ENCODE assay signal across 16 mouse cellular contexts in the genomic region with DNA sequence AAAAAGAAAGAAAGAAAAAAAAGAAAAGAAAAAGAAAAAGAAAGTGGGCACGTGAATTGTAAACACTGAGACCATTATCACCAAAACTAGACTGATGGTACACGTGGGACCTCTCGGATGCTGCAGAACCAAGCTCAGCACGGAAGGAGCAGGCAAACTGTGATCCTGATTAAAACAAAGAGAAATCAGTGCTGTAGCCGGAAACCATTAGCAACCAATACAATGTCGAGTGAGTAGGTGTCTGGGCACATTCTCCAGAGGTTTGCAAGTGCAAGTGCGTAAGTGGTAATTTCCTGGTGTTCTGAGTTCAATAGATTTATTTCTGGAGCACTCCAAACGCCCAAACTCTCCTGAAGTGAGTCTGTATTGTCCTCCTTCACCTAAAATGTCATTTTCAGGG.
DNase-seq lines count a peak whose midpoint lies in the region; ATAC-seq and TF ChIP-seq lines count a peak whose summit lies in the region.
"Had no signal": no experiment of that assay in that cellular context is flagged by ENCODE, and none has a peak within 500 bp of the region (broad histone marks: within the 10 kb centered on the region; RNA-seq: fewer than 3 reads in every experiment).

No protein-coding gene starts in this region.

- H3K4me2 ChIP-seq in hindbrain, embryonic 13.5 days: no peak overlapping the region
- no peak overlapping the region for H3K4me2 ChIP-seq in hindbrain, embryonic 12.5 days (replicated peaks)
- no peak overlapping the region for H3K4me2 ChIP-seq in neural tube, embryonic 13.5 days
- H3K4me2 ChIP-seq in liver, postnatal 0 days (ENCODE audit: low read depth, low read length): no peak overlapping the region
- H3K4me2 ChIP-seq: heart, embryonic 11.5 days; stomach, embryonic 15.5 days had no signal

- H3K4me3 ChIP-seq in hindbrain, embryonic 13.5 days: no peak overlapping the region
- no peak overlapping the region for H3K4me3 ChIP-seq in hindbrain, embryonic 12.5 days
- no peak overlapping the region for H3K4me3 ChIP-seq in neural tube, embryonic 13.5 days
- no peak overlapping the region for H3K4me3 ChIP-seq in limb, embryonic 10.5 days
- no peak overlapping the region for H3K4me3 ChIP-seq in liver, postnatal 0 days (ENCODE audit: low read depth, low read length)
- H3K4me3 ChIP-seq: stomach, embryonic 15.5 days had no signal

- no peak overlapping the region for H3K9ac ChIP-seq in hindbrain, embryonic 13.5 days
- no peak overlapping the region for H3K9ac ChIP-seq in hindbrain, embryonic 12.5 days
- no peak overlapping the region for H3K9ac ChIP-seq in neural tube, embryonic 13.5 days
- no peak overlapping the region for H3K9ac ChIP-seq in liver, postnatal 0 days (replicated peaks)
- H3K9ac ChIP-seq: liver, embryonic 14.5 days; stomach, embryonic 15.5 days had no signal

- H3K9me3 ChIP-seq in hindbrain, embryonic 13.5 days: no peaks in the 10 kb centered on the region
- no peaks in the 10 kb centered on the region for H3K9me3 ChIP-seq in hindbrain, embryonic 12.5 days (replicated peaks)
- H3K9me3 ChIP-seq in neural tube, embryonic 13.5 days: no peaks in the 10 kb centered on the region
- H3K9me3 ChIP-seq in limb, embryonic 10.5 days (replicated peaks): no peaks in the 10 kb centered on the region
- H3K9me3 ChIP-seq in liver, postnatal 0 days (ENCODE audit: low read length): no peaks in the 10 kb centered on the region
- H3K9me3 ChIP-seq: stomach, embryonic 15.5 days had no signal

- H3K27me3 ChIP-seq in hindbrain, embryonic 13.5 days: no peaks in the 10 kb centered on the region
- H3K27me3 ChIP-seq in hindbrain, embryonic 12.5 days: no peaks in the 10 kb centered on the region
- H3K27me3 ChIP-seq in neural tube, embryonic 13.5 days: no peaks in the 10 kb centered on the region
- H3K27me3 ChIP-seq in limb, embryonic 10.5 days (ENCODE audit: low read depth, poor library complexity, severe bottlenecking): no peaks in the 10 kb centered on the region
- H3K27me3 ChIP-seq in liver, postnatal 0 days (ENCODE audit: insufficient read depth, low read length): no peaks in the 10 kb centered on the region
- H3K27me3 ChIP-seq: stomach, embryonic 15.5 days had no signal

- no peak for DNase-seq in neural tube, embryonic 10.5 days (ENCODE audit: extremely low spot score, low spot score)
- peak; percentile 46 for DNase-seq in limb, embryonic 10.5 days (ENCODE audit: low spot score)
- no peak for DNase-seq in liver, postnatal 0 days
- no peak for DNase-seq in kidney, postnatal 4 days
- DNase-seq in gastrocnemius, postnatal 25 days: no peak
- DNase-seq: gastrocnemius, postnatal 36 days; kidney, adult 11 months; layer of hippocampus, adult 9-11 months had no signal

- 46% methylated on average over 8 of the region's 8 CpGs for WGBS in hindbrain, embryonic 13.5 days
- 57% methylated on average over 8 of the region's 8 CpGs for WGBS in hindbrain, embryonic 12.5 days
- WGBS in neural tube, embryonic 13.5 days: 50% methylated on average over 8 of the region's 8 CpGs
- 39% methylated on average over 8 of the region's 8 CpGs for WGBS in limb, embryonic 10.5 days
- 60% methylated on average over 8 of the region's 8 CpGs for WGBS in liver, postnatal 0 days (ENCODE audit: insufficient replicate concordance)

- peak overlapping the region; percentile 15; the same call in 1 of the 2 replicates for H3K27ac ChIP-seq in hindbrain, embryonic 13.5 days
- H3K27ac ChIP-seq in hindbrain, embryonic 12.5 days: no peak overlapping the region
- H3K27ac ChIP-seq in neural tube, embryonic 13.5 days (replicated peaks): peak overlapping the region; percentile 67
- peak overlapping the region; percentile 68 for H3K27ac ChIP-seq in limb, embryonic 10.5 days
- no peak overlapping the region for H3K27ac ChIP-seq in liver, postnatal 0 days (ENCODE audit: low read depth)
- H3K27ac ChIP-seq: liver, embryonic 14.5 days; stomach, embryonic 15.5 days had no signal

- TF ChIP-seq EP300 in liver, postnatal 0 days (IDR thresholded peaks at IDR 0.05; ENCODE audit: low read depth): no peak

- ATAC-seq in hindbrain, embryonic 13.5 days (ENCODE audit: low FRiP score): 0 out of 2 replicates have a peak, but pooled peaks have one; percentile 50
- ATAC-seq in hindbrain, embryonic 12.5 days (ENCODE audit: low FRiP score): no peak
- ATAC-seq in neural tube, embryonic 13.5 days (ENCODE audit: low read depth): peak; percentile 65; the same call in 1 of the 2 replicates
- no peak for ATAC-seq in liver, postnatal 0 days
- ATAC-seq: midbrain, embryonic 16.5 days had no signal

- H3K36me3 ChIP-seq in hindbrain, embryonic 13.5 days: no peaks in the 10 kb centered on the region
- H3K36me3 ChIP-seq in hindbrain, embryonic 12.5 days: no peaks in the 10 kb centered on the region
- no peaks in the 10 kb centered on the region for H3K36me3 ChIP-seq in neural tube, embryonic 13.5 days
- H3K36me3 ChIP-seq in limb, embryonic 10.5 days: no peaks in the 10 kb centered on the region
- no peaks in the 10 kb centered on the region for H3K36me3 ChIP-seq in liver, postnatal 0 days (replicated peaks; ENCODE audit: insufficient read depth, low read length)
- H3K36me3 ChIP-seq: G1E; stomach, embryonic 15.5 days had no signal

- TF ChIP-seq CTCF in liver, postnatal 0 days (IDR thresholded peaks at IDR 0.05; ENCODE audit: low read depth): no peak

- peaks cover 10% of the 10 kb centered on the region for H3K4me1 ChIP-seq in hindbrain, embryonic 13.5 days (replicated peaks)
- no peaks in the 10 kb centered on the region for H3K4me1 ChIP-seq in hindbrain, embryonic 12.5 days
- H3K4me1 ChIP-seq in neural tube, embryonic 13.5 days (replicated peaks): peaks cover 15% of the 10 kb centered on the region
- peaks cover 27% of the 10 kb centered on the region for H3K4me1 ChIP-seq in limb, embryonic 10.5 days
- H3K4me1 ChIP-seq in liver, postnatal 0 days (ENCODE audit: insufficient read depth): no peaks in the 10 kb centered on the region
- H3K4me1 ChIP-seq: stomach, embryonic 15.5 days had no signal

Comparison
In these comparisons a context has a peak if more than half of its experiments do, and no peak if none do; other contexts are left out.
1. ATAC-seq: peak in hindbrain, embryonic 13.5 days (single experiment) and neural tube, embryonic 13.5 days (single experiment); none in hindbrain, embryonic 12.5 days (single experiment) and liver, postnatal 0 days (single experiment).
2. H3K27ac ChIP-seq: peak in hindbrain, embryonic 13.5 days (single experiment), neural tube, embryonic 13.5 days (single experiment) and limb, embryonic 10.5 days (single experiment); none in hindbrain, embryonic 12.5 days (single experiment) and liver, postnatal 0 days (single experiment).